Mouse (Mus musculus): Measurements from ENCODE around the gene Mff.

The Mff gene

GRCm38 (mm10) chr1:82797088-82797487, 72.4 kb downstream of the Mff start:
- ChIA-PET POLR2A (interaction anchor here in 1 of 4 experiments (0.7 to 2.6 kb wide), 3 partner anchors 22 to 70 kb away, joined by 3 to 6 read pairs (median 3); no protein-coding TSS in a partner anchor), CTCF (interaction anchor here in 2 of 4 experiments (0.5 to 1.4 kb wide), 2 partner anchors 10 to 22 kb away, joined by 3 read pairs; no protein-coding TSS in a partner anchor)

- CTCF ChIA-PET: interaction anchor here in 1 of 4 experiments (0.6 kb wide), 1 partner anchor 188 kb away, joined by 3 read pairs; no protein-coding TSS in a partner anchor
- POLR2A ChIA-PET: interaction anchor here in 2 of 4 experiments (0.5 to 2.6 kb wide), 4 partner anchors 20 to 160 kb away, joined by 3 to 6 read pairs (median 4); no protein-coding TSS in a partner anchor
Measured at GRCm38 (mm10) chr1:82798304-82798703, 73.6 kb downstream of the Mff start.

- POLR2A ChIA-PET: interaction anchor here in 2 of 4 experiments (0.5 to 2.6 kb wide), 3 partner anchors 20 to 159 kb away, joined by 4 to 6 read pairs (median 4); no protein-coding TSS in a partner anchor
- CTCF ChIA-PET: no interaction called here
Measured at GRCm38 (mm10) chr1:82798922-82799321, 74.2 kb downstream of the Mff start.

GRCm38 (mm10) chr1:82801105-82801783, 76.6 kb downstream of the Mff start:
- ChIA-PET CTCF (interaction anchor here in 3 of 4 experiments (0.8 to 1.5 kb wide), 3 partner anchors 14 to 186 kb away, joined by 3 to 5 read pairs (median 3); no protein-coding TSS in a partner anchor), POLR2A (interaction anchor here in 1 of 4 experiments (1.2 to 1.6 kb wide), 2 partner anchors 21 to 41 kb away, joined by 4 read pairs; no protein-coding TSS in a partner anchor)

Measured in embryonic stem cell, embryonic (primary cell).